Mouse (Mus musculus) right cerebral cortex, adult 2 months (tissue): Measurements from ENCODE around the gene Gm1113.

Source experiments
- DNase-seq, 2 experiments: peaks; one replicate each; pipeline ENCODE4 v3.0.0; 2021 to 2022; ENCODE audit warnings: low spot score in 2 of 2

Gm1113 gene

GRCm38 (mm10) chr9:35529141-35529540 lies 11.1 kb upstream of the Gm1113 start:
- DNase-seq = no peak

- DNase-seq = peak; percentile 80 to 83
Measured at GRCm38 (mm10) chr9:35523941-35524411, 5.9 kb upstream of the Gm1113 start.

- peak; percentile 65 for DNase-seq
Measured at GRCm38 (mm10) chr9:35523541-35523940, 5.5 kb upstream of the Gm1113 start.

- no peak for DNase-seq
Measured at GRCm38 (mm10) chr9:35522821-35523515, 4.9 kb upstream of the Gm1113 start.

- no peak for DNase-seq
Measured at GRCm38 (mm10) chr9:35522241-35522640, 4.2 kb upstream of the Gm1113 start.

GRCm38 (mm10) chr9:35520631-35521348 lies 2.7 kb upstream of the Gm1113 start:
- no peak for DNase-seq

GRCm38 (mm10) chr9:35516711-35517110 lies 1.4 kb downstream of the Gm1113 start:
- DNase-seq = no peak

GRCm38 (mm10) chr9:35516182-35516581 lies 1.9 kb downstream of the Gm1113 start:
- no peak for DNase-seq

- DNase-seq = no peak
Measured at GRCm38 (mm10) chr9:35513900-35514299, 4.2 kb downstream of the Gm1113 start.

- DNase-seq = peak in 1 of 2 experiments; percentile 17
Measured at GRCm38 (mm10) chr9:35508234-35508633, 9.8 kb downstream of the Gm1113 start.

- no peak for DNase-seq
Measured at GRCm38 (mm10) chr9:35502361-35503000, 15.6 kb downstream of the Gm1113 start.

- DNase-seq = no peak
Measured at GRCm38 (mm10) chr9:35499946-35500345, 18.1 kb downstream of the Gm1113 start.

- DNase-seq = no peak
Measured at GRCm38 (mm10) chr9:35495471-35495870, 22.6 kb downstream of the Gm1113 start.

GRCm38 (mm10) chr9:35494937-35495336 lies 23.1 kb downstream of the Gm1113 start:
- DNase-seq = no peak

GRCm38 (mm10) chr9:35493733-35494092 lies 24.4 kb downstream of the Gm1113 start:
- no peak for DNase-seq

- no peak for DNase-seq
Measured at GRCm38 (mm10) chr9:35493033-35493732, 24.9 kb downstream of the Gm1113 start.

GRCm38 (mm10) chr9:35491109-35491866 lies 26.8 kb downstream of the Gm1113 start:
- no peak for DNase-seq

- peak in 1 of 2 experiments; percentile 23 for DNase-seq
Measured at GRCm38 (mm10) chr9:35488496-35488895, 29.6 kb downstream of the Gm1113 start.

GRCm38 (mm10) chr9:35486616-35487015 lies 31.5 kb downstream of the Gm1113 start:
- no peak for DNase-seq

- no peak for DNase-seq
Measured at GRCm38 (mm10) chr9:35483949-35484348, 34.1 kb downstream of the Gm1113 start.
